Mouse (Mus musculus) left cerebral cortex, adult 2 months (tissue): ENCODE measurements at regions not wholly inside any gene's neighbourhood (a gene's known extent, or its start where the extent isn't known, plus 50 kb on each side); places are given as distances from the start of the nearest gene placed in this dataset.
A peak's percentile ranks its signal among the peaks of the same experiment; 100 is the strongest.

Experiments
- DNase-seq, 2 experiments: peaks; one replicate each; pipeline ENCODE4 v3.0.0; 2021 to 2022; ENCODE audit warnings: low spot score in 2 of 2, mixed read lengths in 1 of 2; ENCODE audit errors: extremely low spot score in 1 of 2
- H3K27ac ChIP-seq: fragments of 200-600 bp; 2 replicates; pipeline ENCODE4 v1.8.1; 2022
- H3K4me3 ChIP-seq: fragments of 200-600 bp; 2 replicates; pipeline ENCODE4 v1.8.1; 2022
- CTCF ChIP-seq: fragments of 200-600 bp; IDR thresholded peaks from 2 replicates; pipeline ENCODE4 v1.8.1; 2022; ENCODE audit warnings: antibody characterized with exemption, mild to moderate bottlenecking, moderate library complexity
- intact Hi-C: fragments of 180-260 bp; cut with DNase I; formaldehyde crosslinking; loops from one replicate; pipeline ENCODE4 v1.15.1; 2025

DNA sequence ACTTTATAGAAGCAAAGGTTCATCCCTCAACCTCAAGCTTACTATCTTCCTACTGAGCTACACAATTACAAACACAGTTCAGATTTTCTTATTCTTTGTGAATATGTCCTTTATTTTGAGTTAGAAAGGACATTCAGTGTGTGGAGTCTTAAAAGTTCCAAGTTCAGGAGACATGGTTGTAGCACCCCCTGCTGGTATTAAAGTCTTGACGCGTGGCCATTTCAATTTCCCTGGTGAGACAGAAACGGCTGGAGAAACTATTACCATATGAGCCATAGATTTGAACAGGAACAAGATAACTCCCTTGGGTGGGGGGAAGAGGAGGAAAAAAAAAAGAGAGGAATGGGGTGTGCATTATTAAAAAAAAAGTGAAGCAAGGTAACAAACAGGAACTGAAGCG is 336.6 kb downstream of the Plod2 start:
- no peak overlapping the region for H3K4me3 ChIP-seq
- H3K27ac ChIP-seq, result no peak overlapping the region
- intact Hi-C loops, result loop anchor here (1.0 to 10.0 kb wide), 5 partner anchors 241 to 734 kb away; no protein-coding TSS in a partner anchor
- peak; percentile 69 for TF ChIP-seq CTCF
- peak; percentile 47 for DNase-seq

DNA sequence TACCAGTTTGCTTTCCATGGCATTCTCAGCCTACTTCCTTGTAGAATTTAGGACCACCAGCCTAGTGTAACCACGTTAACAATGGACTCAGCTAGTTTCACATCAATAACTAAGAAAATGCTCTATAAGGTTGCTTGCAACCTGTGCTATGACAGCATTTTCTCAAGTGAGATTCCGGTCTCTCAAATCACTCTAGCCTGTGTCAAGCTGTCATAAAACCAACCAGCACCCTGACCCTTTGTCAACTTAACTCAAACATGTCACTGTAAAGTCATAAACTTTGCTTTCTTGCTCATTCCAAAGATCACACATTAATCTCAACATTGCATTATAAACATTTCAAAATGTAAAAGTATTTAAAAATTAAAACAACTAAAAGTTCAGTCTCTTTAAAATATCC is 337.8 kb downstream of the Plod2 start:
- Histone ChIP-seq H3K4me3 (no peak overlapping the region), H3K27ac (no peak overlapping the region)
- DNase-seq, result no peak
- TF ChIP-seq CTCF, result no peak
- intact Hi-C loops, result loop anchor here (2.0 to 10.0 kb wide), 5 partner anchors 243 to 1825 kb away; no protein-coding TSS in a partner anchor

DNA sequence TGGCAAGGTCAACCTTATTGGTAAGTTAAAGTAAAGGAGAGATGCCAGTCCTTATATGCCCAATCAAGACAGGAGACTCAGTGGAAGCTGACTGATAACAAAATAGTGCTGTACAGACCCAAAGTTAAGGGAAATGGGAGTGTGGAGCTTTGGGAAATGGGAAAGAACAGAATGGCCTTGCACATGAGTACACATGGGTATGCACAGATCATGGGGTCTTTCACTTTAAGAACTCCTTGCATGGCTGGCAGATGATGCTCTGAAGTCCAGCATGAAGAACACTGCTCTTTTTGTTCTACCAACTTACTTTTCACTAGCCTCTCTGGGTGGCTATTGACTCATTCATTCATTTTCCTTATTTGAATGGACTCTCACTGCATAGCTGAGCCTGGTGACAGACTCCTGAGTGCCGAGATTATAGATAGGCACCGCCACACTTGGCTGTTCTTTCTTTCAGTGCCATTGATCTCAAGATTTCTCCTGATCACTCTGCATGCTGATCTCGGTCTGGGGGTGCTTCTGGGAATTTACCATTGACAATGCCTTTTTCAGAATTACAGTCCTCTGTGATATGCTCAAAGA is 340.3 kb downstream of the Plod2 start:
- DNase-seq, result no peak
- intact Hi-C loops, result loop anchor here (10.0 kb wide), 1 partner anchor 1822 kb away; no protein-coding TSS in a partner anchor
- Histone ChIP-seq H3K4me3 (no peak overlapping the region), H3K27ac (no peak overlapping the region)
- no peak for TF ChIP-seq CTCF

DNA sequence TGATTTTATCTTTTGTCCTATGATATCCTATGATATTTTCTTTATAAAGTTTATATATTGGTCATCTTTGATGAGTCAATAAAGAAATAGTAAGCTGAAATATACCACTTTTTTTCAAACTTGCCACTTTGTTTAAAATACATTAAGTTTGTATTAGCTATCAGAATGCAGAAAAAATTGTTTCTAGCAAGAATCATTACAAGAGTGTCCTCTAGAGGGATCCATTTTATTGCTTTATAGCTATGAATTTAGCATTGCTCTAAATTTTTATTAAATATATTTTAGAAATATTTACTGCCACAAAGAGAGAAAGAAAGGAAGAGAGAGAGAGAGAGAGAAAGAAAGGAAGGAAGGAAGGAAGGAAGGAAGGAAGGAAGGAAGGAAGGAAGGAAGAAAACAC is 348.0 kb downstream of the Plod2 start:
- Histone ChIP-seq H3K4me3 (no peak overlapping the region), H3K27ac (no peak overlapping the region)
- no peak for DNase-seq
- intact Hi-C loops, result no loop called here
- peak; percentile 48 for TF ChIP-seq CTCF

DNA sequence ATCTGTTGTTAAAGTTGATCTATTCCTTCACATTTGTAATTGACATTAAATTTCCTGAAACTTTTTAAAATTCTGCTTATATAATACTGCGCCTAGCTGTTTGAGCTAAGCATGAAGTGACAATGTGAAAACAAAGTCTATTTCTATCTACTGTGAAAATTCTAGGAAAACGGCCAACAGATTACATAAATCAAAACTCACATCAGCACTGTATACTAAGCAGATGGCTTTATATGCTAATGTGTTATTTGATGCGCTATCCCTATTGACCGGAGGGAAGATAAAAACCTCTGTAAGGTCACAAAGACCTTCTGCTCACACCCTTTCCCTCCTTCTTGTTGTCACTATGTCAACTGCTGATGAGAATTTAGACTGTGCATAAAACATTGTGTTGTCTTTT is 357.7 kb downstream of the Plod2 start:
- Histone ChIP-seq H3K4me3 (no peak overlapping the region), H3K27ac (peak overlapping the region; percentile 16; the same call in 1 of the 2 replicates)
- intact Hi-C loops, result loop anchor here (5.0 kb wide), 1 partner anchor 1638 kb away; the partner anchor contains the start of gene 1190002N15Rik
- no peak for TF ChIP-seq CTCF
- DNase-seq, result no peak

DNA sequence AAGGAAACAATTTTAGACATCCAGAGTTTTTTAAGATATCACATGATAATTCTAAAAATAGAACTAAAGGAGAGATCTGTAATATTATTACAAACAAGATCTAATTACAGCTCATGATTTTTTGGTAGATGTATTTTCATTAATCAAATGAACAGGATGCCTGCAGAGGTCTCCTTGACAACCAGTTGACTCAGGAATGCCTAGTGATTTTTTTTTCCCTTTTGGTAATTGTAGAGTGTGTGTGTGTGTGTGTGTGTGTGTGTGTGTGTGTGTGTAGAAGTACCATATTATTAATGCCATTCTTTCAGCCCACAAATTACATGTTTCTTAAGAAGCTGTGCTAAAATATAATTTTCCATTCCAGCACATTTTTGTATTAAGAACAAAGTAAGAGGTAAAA is 365.1 kb downstream of the Plod2 start:
- intact Hi-C loops, result no loop called here
- Histone ChIP-seq H3K27ac (no peak overlapping the region), H3K4me3 (no peak overlapping the region)
- no peak for TF ChIP-seq CTCF
- DNase-seq, result no peak

DNA sequence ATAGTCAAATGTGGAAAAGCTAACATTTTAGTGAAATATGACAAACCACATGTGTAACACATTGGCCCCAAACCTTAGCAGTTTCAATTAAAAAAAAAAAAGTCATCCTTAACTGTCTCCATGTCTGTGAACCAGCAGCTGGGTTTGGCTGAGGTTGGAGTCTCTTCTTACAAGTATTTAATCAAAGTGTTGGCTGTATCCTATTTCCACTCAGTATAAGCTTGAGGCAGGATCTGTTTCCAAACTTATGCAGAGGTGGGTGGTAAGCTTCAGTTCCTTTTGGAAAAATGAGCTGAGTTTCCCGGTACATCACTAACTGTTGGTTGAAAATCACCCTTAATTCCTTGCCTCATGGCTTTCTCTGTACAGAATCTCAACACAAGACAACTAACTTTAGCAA is 377.4 kb downstream of the Plod2 start:
- Histone ChIP-seq H3K4me3 (no peak overlapping the region), H3K27ac (no peak overlapping the region)
- DNase-seq, result no peak
- TF ChIP-seq CTCF, result no peak
- intact Hi-C loops, result no loop called here

DNA sequence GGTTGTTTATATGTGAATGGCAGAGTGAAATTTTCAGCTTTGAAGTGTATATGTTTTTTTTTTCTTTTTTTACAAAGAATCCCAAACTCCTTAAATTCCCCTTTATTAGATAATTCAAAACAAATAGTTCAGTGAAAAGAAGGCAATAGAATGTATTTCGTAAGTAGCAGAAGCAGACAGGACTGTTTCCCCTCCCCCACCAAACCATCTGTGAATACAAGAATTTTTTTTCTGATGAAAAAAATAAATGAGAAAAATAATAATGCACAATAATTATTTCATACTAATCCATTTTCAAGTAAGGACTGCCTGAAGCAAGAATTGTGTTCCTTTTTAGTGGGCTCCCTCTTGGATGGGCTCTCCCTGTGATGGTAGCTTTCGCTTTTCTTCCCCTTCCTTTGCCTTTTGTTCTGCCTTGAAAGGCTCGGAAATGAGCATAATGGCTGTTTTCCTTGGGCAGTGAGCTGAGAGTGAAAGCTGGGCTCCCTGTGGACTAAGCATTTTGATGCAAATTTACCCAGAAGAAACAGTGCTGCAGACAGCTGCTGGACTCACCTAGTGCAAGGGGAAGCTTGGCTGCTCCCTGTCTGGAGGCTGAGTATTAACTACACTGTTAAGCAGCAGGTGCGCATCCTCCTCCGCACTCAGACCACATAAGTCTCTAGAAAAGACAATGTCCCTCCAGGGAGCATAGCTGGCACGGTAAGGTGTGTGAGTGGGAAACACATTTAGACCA is 388.4 kb downstream of the Plod2 start:
- intact Hi-C loops, result no loop called here
- no peak for DNase-seq

DNA sequence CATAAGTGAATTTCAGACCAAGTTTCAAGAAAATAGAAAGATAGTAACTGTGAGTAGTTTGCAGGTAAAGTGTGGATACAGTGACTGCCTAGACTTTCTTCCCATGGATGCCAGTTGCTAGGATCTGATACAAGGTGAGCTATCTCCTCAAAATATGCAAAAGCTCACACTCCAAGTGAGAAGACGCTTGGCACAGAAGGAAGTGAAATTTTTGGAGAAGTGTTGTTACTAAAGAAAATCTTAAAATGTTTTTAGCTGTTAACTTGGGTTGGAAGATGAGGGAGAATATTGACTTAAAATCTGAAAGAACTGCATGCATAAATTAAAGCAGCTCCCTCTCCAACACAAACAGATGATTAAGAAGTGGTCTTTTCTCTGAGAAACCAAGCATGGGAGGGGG is 395.8 kb downstream of the Plod2 start:
- TF ChIP-seq CTCF, result no peak
- DNase-seq, result no peak
- H3K27ac ChIP-seq, result no peak overlapping the region
- intact Hi-C loops, result no loop called here
- H3K4me3 ChIP-seq, result no peak overlapping the region

More for the DNA sequence above, 388.4 kb downstream of the Plod2 start:
- Histone ChIP-seq H3K27ac (no peak overlapping the region; the same call in 1 of the 2 replicates), H3K4me3 (no peak overlapping the region)
- no peak for TF ChIP-seq CTCF

DNA sequence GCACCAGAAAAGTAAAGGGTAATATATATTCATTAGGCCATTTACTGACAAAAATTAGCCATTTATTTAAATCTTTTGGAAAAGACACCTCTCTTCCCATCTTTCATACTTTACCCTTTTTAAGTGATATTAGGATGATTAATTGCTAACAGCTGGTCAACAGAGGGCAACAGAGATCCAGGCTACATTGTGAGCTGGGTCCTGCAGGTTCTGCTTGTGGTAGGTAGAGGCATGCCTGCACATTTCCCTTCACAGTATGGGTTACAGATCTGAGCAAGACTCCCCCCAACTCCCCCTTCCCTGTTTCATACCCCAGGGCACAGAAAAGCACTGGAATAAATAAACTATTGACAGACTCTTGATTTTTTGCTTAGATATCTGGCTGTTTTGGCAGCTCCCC is 408.1 kb downstream of the Plod2 start:
- Histone ChIP-seq H3K4me3 (no peak overlapping the region), H3K27ac (no peak overlapping the region)
- peak; percentile 26 for TF ChIP-seq CTCF
- DNase-seq, result no peak
- intact Hi-C loops, result no loop called here

DNA sequence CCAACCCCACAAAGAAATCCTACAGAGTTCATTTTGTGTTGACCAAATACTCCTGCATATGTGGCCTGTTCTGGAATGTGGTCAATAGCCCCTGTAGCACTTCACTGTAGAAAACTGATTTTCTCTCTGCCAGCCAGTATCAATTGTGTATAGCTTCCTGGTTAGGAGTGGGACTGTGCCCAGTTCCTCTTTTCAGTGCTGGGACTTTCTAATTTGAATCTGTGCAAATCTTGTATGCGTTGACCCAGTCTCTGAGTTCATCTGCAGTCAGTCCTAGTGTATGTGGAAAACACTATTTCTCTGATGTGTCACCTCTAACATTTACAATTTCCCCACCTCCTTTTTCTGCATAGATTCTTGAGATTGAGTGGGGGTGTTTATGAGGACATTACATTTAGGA is 421.3 kb downstream of the Plod2 start:
- intact Hi-C loops, result no loop called here
- no peak overlapping the region for H3K27ac ChIP-seq
- DNase-seq, result no peak
- no peak overlapping the region for H3K4me3 ChIP-seq
- no peak for TF ChIP-seq CTCF

DNA sequence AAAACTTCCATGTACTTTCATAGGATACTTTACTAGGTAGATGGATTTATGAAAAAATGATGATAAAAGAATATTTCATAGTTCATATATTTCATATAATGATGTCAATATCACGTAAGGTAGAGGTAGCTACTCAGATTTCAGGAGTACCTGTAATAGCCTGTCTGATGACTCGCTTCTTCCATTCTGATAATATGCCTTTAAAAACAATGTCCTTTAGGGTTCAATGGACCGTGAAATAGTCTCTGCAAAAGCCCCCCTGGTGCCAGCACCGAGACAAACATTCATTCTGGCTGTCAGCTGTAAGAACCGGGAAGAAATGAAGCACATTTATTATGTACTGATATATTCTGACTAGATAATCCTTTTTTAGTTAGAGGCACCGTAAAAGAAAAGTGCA is 449.7 kb downstream of the Plod2 start:
- Histone ChIP-seq H3K27ac (no peak overlapping the region), H3K4me3 (no peak overlapping the region)
- intact Hi-C loops, result no loop called here
- no peak for TF ChIP-seq CTCF
- no peak for DNase-seq

DNA sequence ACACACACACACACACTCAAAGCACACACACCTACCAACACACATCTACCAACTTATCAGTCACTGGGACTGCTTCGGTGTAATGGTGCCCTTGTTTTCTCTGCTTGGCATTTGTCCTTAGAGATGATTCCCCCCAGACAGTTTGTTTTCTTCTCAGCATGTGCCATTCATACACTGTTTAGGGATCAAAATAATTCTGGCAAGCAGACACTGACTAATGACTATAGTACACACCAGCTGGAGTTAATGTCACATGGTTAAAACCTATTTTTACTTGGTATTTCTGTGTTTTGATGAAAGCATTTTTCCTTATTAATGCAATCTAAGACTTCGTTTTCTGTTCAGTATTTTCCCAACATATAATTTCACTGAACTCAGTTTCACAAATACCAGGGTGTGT is 454.1 kb downstream of the Plod2 start:
- Histone ChIP-seq H3K4me3 (no peak overlapping the region), H3K27ac (no peak overlapping the region)
- DNase-seq, result no peak
- no peak for TF ChIP-seq CTCF
- intact Hi-C loops, result no loop called here
